Mouse (Mus musculus): ENCODE measurements around the gene Gm3336.

DNA sequence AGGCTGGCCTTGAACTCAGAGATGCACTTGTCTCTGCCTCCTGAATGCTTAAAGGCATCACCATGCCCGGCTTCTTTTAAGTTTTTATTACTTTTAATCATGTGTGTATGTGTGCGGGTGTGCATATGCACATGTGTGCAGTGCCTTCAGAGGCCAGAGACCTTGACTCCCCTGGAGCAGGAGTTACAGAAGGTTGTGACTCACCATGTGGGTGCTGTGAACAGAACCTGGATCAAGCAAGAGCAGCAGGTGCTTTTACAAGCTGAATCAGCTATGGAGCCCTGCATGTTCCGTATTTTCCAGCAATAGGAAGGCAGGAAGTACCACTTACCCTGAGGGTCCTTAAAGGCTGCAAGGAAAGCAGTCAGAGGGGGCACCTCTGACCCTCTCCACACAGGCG, 27.1 kb upstream of the Gm3336 start:
- no peak for TF ChIP-seq CTCF (IDR thresholded peaks at IDR 0.05; ENCODE audit: low read depth, low read length)
- TF ChIP-seq POLR2A (IDR thresholded peaks at IDR 0.05; ENCODE audit: extremely low read depth, insufficient read depth, low read length): no peak

All from liver, adult 2 months (tissue).